Mouse (Mus musculus) R1 (cell line): ENCODE measurements around the gene Cerkl.

Source experiments
- DNase-seq: peaks from one replicate; pipeline ENCODE4 v3.0.0-alpha.2; 2018; ENCODE audit warnings: low read depth, low spot score

Gene Cerkl

DNA sequence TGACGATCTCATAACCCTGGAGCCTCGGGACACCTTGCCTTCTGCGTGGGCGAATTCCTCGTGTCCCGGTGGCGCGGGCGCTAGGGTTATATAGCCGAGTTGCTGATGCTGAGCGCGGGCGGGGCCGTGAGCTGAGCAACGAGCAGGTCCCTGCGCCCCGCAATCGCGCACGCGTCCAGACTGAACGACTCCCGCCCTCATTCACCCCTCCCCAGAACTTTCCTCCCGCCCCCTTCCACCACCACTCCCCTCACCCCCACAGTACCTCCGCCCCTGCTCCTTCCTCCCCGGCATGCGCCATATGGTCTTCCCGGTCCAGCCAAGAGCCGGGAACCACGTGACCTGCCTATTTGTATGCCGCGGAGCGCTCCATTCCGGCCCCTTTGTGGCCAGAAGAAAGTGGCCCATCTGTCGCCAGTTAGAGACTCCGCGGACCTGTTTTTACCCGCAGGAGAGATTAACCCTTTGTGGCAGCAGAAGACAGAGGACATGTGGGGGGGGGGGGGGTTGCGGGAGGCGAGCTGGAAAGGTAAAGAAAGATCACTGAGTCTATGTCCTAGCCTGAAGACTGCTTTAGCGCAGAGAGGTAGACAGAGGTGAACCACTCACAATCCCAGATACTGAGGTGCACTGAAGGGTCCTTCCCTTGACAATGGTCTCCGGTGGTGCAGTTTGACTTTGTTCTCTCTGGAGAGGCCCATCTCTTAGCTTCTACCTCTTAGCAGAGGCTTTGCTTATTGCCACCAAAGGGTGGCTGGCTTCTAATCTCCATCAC is at the start of gene Cerkl, which contains the start of gene Neurod1:
Cerkl (minus strand) TSS at position 211 of the 775 bp plus-strand sequence.
Neurod1 (minus strand) TSS at position 177 of the 775 bp plus-strand sequence.
- DNase-seq, result peak; percentile 89

DNA sequence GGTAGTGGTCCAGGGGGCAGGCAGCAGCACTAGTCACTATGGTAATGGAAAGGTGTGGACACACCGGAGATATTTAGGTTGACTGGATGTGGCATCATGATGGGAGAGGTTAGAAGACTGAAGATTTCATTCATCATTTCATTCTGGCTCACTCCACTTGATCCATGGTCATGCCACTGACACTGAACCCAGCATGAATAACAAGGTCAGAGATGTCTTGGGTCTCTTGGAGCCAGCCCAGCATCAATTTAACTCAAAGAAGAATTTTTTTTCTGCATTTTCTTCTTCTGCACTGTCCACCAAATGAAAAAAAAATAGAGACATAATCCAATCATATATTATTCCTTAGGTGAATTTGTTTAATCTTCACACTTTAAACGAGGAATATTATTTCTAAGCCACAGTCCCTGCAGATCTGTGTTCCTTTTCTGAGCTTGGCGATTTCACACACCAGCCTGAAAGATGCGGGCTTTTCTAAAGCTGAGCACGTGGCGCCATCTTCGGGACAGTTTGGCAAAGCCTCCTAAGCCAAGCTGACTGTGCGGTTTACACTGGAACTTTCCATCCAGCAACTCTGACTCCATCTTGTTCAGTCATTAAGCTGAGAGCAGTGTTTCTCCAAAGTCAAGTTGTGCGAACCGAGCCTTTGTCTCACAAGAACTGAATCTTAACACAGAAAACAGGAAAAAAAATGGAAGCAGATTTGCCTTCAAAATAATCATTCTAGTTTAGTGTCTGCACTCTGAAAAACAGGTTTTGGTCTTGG is 42.6 kb upstream of the Cerkl start:
- DNase-seq, result peak; percentile 83

DNA sequence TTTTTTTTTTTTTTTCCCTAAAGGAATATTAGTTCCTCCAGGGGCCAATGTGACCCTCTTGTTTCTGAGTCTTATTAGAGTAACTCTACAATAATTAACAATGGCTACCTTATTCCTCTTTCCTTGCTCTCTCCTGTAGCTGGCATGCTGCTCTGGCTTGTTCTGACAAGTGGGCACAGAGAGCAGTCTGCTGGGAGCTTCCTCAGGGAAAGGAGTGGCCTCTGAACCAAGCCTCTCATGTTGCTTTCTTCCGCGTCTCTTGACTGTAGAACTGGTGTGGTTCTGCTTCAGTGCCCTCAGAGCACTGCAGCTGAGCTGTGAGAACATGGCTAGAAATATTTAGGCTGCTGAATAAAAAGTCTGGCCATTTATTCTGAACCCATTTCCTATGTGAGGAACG is 28.5 kb upstream of the Cerkl start:
- no peak for DNase-seq

DNA sequence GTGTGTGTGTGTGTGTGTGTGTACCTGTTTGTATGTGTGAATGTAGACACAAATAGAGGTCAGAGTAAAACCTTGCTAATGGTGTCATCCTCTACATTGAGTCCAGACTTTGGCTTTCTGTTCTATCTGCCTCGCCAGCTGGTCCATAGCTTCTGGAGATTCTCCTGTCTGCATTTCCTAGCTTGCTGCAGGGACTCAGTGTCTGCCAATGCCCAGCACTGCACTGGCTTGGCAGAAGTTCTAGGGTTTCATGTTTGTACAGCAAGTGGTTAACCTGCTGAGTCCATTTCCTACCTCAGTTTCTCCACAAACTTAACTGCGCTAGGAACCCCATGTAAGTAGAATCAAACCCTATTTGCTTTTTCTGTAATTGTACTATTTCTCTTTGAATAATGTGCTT is 25.9 kb upstream of the Cerkl start:
- DNase-seq, result no peak

DNA sequence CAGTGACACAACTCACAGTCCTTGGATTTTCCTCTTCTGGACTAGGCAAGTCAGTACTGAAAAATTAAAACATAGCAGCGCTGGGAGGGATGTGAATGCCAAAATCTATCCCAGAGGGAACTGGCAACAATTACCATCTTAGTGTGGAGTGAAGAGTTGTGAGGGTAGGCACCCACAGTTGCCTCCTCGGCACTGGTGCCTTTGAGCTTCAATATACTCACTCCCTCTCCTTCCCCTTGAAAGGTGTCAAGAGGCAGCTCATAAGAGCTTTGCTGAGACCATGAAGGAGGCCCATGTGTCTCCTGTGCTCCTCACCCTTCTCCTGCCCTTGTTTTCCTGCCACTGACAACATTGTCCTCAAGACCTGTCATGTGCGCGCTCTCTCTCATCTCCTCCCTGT is 5.8 kb upstream of the Cerkl start:
- no peak for DNase-seq

DNA sequence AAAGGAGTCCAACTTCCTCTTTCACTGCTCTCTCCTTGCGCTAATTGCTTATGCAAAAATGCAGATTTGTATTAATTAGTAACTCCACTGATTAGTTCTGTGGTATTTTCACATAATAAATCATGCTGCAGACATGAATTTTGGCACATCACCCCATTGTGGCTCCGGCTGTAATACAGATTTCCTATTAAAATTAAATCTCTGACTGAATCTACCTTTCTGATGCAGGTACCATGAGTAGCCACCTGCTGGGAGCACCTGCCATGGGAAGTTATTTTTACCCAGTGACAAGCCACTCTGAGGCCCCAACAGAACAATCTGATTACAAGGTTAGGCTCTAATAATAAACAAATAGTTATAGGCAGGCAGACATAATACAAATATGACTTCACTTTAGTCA is 5.3 kb upstream of the Cerkl start:
- no peak for DNase-seq

DNA sequence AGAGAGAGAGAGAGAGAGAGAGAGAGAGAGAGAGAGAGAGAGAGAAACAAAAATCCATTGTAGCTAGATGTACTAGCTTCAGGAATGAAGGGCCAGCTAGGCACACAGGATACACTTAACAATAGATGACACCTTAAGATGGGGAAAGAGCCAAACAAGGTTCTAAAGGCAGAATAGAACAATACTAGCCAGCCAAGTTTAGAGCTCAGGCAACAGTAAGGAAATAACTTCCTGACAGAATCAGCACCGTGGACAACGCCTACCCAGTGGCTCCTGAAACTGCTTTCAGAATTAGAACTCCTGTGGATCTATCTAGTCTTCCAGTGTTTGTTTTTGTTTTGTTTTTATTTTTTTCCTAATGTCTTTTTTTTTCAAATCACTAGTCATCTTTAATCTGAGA is 4.0 kb upstream of the Cerkl start:
- DNase-seq, result peak; percentile 44

DNA sequence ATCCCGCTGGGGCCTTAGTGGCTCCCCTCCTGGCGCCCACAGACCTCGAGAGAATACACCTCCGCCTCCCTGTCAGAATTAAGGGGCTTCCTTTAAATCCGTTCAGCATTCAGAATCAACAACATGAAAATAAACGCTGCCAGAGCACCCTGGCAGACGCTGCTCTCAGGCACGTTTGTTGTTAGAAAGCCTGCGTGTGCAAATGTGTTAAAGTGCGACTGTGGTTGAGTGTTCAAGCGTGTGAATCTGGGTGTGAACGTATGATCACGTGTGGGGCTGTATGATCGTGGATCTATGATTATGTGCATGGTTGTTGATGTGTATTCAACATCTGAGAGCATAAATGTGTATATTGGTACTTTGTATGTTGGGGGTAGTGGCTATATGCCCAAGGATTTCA is 3.5 kb upstream of the Cerkl start:
- no peak for DNase-seq

DNA sequence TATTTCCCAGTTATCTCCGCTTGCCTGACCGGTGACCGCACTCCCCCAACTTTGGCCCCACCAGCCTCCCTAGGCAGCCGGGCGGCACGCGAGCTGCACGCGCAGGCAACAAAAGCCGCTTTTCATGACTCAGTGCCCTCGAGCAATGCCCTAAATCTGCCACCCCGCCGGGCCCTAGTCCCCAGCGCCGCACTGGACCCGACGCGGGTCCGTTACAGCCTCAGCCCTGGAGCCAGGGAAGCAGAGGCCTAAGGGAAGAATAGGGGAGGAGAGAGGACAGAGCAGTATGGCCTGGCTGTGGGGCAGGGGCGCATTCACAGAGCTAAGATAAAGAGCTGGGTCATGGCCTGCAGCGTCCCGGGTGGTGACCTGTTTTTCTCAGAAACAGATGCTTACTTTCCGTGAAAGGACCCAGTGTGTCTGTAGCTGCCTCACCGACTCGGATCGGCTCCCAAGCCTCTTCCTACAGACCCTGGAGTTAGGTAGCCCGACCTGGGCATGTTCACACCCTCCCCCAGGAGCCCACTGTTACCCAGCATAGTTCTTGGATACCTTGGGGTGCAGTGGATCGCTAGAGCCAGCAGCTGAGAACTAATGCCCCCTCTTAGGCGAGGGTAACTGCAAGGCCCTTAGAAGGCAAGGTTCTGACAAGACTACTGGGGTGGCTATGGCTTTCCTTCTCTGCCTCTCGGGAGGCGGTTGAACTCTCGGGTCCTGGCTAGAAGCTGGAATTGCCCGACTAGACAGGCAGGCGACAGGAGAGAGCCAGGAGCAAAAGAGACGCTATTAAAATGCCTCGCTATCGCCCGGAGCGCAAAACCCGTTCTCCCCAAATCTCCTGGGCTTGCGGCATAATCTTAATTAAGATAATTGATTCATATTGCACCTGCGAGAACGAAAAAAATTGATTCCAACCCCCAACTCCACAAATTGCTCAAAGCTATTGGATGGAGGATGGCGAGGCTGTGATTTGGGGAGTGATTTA is 2.8 kb upstream of the Cerkl start:
- DNase-seq, result peak; percentile 17

DNA sequence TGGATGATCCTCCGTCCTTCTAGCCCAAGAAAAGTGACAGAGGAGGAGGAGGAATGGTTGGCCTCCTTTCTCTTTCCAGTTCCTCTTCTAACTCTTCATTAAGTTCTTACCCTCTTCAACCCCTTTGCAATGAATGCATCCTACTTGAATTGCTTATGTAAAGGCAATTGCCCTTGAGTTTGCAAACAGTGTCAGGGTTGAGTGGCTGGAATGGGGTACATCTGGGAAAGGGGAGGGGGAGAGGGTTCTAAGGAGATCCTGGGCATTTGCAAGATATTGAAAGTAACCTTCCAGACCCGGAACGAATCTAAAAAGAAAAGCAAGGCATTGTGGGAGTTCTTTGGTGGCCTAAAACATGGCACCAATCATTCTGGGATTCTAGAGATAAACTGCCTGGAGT is 1.3 kb upstream of the Cerkl start:
- peak; percentile 15 for DNase-seq

DNA sequence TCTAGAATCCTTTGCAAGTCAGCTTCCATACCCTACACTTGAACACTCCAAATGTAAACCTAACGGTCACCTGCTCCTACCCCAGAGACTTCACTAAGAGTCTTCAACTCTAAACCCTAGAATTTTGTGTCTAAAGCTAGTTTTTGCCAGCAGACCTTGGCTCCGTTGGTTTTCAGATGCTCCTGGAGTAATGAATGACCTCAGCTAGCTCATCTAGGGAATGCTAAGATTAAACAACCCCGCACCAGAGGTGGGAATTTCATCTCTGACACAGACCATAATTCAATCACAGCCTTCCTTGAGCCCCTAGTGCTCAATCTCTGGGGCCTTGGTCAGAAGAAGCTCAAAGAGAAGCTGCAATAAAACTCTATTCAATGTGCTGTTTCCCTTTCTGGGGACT is 849 bp upstream of the Cerkl start:
- no peak for DNase-seq

DNA sequence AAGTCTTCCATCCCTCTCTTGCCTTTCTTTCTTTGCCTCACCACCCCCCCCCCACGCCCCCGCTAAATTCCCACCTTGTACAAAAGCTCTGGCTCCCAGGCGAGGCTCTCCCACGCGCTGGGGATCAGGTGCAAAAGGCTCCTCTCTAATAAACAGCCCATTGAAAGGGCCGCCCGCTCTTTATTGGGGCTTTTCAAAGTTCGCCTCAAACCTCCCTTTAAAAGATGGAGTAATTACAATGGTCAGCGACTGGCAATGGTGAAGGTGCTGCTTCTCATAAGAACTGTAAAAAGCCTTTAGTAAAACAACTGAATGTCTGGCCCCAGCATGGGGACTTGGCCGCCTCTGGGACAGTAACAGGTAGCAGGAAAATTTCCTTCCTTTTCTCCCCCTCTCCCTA is 939 bp downstream of the Cerkl start:
- DNase-seq, result no peak

DNA sequence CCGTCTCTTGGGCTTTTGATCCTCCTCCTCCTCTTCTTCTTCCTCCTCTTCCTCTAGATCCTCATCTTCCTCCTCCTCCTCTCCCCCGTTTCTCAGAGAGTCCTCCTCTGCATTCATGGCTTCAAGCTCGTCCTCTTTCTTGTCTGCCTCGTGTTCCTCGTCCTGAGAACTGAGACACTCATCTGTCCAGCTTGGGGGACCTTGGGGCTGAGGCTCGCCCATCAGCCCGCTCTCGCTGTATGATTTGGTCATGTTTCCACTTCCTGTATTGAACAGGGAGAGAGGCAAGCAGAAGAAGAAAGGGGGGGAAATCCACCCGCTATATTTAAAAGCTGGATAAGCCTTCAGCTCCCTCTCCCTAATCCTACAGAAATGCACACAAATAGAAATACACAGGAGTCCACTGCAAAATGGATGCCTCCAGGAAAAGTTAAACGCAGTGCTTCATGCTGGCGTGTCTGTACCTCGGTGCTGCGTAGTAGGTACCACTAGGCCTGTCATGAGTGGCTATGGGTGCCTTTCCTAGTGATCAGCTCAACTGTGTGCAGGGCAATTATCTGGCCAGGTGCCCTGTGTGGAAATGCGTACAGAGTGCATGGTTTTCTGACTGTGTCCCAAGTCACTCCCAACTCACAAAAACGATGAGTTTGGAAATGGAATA is 1.7 kb downstream of the Cerkl start:
- DNase-seq, result no peak

DNA sequence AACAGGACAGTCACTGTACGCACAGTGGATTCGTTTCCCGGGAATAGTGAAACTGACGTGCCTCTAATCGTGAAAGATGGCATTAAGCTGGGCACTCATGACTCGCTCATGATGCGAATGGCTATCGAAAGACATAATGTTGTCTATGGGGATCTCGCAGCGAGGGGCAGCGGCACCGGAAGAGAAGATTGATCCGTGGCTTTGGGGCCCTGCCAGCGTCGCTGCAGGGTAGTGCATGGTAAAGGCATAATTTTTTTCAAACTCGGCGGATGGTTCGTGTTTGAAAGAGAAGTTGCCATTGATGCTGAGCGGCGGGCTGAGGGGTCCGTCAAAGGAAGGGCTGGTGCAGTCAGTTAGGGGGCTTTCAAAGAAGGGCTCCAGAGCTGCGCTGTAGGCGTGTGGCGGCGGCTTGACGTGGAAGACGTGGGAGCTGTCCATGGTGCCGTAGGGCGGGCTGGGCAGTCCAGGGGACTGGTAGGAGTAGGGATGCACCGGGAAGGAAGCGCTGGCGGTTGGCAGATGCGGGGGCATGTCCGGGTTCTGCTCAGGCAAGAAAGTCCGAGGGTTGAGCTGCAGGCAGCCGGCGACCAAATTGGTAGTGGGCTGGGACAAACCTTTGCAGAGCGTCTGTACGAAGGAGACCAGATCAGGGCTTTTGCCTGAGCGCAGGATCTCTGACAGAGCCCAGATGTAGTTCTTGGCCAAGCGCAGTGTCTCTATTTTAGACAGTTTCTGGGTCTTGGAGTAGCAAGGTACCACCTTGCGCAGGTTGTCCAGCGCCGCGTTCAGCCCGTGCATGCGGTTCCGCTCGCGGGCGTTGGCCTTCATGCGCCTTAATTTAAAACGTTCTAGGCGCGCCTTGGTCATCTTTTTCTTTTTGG is 2.4 kb downstream of the Cerkl start:
- DNase-seq, result peak; percentile 85

DNA sequence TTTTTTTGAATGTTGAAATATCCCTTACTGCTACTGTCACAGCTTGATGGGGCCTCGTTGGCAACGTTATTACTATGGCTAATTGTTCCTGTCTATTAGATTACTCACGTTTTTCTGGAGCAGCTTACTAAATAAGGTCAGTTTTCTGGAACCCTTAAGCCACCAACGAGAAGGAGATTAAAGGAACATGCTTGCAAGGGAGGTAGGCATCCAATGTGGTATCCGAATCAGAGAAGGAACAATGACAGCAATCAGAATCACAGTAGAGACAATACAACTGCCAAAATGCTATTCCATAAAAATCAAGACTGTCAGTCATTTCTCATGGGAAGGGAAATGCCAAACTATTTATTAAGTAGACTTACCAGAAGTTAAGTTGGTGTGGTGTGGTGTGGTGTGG is 5.1 kb downstream of the Cerkl start:
- DNase-seq, result no peak

DNA sequence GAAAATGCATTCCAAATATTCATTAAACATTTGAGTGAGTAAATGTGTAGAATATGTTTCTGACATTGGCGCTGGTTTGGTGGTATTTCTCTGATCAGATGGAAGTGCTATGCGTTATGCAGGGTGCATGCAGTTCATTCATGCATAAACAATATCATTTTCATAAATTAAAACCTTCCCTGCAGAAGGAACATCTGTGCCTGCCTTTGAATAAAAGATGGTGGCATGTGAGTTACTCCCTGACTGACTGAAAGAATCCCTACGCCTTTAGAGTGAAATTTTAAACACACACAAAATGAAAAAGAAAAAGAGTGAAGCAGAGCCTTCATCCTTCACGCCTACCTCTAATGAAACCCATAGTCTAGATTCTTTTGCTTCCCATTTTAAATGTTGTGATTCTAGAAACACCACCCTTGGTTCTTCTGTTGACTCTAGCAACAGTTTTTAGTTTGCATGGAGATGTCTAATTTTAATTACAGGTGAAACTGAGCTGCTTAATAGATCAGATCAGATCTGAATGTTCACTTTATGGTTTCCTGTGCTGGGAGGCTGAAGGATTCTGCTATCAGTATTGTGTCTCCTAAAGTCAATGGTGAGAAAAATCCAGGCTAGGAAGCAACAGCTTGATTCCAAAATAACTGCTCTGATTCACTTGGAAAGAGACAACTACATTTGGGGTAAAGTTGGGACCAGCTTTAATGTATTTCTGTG is 5.7 kb downstream of the Cerkl start:
- DNase-seq, result no peak

DNA sequence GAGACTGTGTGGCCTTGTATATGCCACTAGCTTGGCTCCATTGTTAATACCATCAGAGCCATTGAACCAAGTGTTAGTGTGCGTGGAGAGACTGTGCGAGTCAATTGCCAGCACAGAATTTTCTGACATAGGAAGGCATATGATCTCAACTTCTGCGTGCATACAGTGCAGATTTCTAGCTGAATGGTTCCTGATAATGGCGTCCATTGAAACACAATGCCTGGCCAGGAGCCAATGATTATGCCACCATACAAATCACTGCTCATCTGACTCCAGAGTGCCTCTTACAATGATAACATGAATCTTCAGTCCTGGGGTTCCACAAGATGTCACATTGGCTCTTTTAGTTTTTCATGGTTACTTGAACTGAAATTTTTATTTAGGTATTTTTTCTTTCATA is 7.2 kb downstream of the Cerkl start:
- no peak for DNase-seq

DNA sequence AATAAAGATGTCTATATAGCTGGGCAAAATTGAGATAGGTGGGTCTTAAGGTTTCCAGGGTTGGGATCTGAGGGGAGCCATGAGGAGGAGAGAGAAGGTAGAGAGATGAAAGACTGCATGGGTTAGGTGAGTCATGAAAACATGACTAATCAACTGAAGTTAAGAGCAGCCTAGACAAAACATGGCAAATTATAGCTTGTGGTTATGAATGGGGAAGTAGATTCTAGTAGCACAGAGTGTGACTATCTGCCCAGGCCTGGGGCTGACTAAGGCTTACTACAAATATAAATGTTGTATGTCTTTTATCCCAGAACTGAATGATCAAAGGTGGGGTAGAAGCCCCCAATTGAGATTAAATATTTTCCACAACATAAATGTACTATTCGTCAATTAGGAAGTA is 9.4 kb downstream of the Cerkl start:
- DNase-seq, result no peak

DNA sequence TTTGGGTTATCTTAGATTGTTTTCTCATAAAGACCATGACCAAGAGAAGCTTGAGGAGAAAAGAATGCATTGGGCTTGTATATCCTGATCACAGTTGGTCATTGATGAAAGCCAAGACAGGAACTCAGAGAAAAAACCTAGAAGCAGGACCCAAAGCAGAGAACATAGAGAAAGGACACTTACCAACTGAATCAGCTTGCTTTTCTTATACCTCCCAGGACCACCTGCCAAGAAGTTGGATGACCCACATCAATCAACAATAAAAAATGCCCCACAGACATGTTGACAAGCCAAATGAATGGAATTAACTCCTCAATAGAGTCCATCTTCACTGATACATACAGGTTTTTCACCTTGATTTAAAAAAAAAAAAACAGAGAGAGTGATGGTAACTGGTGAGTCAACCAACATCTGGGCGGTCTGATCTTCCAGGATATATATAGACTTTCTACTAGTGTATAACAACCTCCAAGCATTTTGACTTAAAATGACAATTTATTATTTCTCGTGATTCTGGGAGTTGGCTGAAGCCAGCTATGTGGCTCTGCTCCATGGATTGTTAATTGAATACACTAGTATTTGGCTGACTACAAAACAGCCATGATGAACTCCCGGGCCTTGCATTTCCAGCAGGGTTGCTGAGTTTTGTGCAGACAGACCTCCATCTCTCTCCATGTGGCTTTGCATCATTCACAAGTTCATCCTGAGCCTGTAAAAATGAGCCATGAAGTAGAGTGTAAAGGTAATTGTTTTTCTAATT is 12.5 kb downstream of the Cerkl start:
- peak; percentile 3 for DNase-seq
